Mouse (Mus musculus) B cell, adult 2 months (primary cell): ENCODE measurements around the gene Cks1b.

Source experiments
- DNase-seq, 2 experiments: peaks; one replicate each; pipeline ENCODE4 v3.0.0; 2022

Cks1b gene

DNA sequence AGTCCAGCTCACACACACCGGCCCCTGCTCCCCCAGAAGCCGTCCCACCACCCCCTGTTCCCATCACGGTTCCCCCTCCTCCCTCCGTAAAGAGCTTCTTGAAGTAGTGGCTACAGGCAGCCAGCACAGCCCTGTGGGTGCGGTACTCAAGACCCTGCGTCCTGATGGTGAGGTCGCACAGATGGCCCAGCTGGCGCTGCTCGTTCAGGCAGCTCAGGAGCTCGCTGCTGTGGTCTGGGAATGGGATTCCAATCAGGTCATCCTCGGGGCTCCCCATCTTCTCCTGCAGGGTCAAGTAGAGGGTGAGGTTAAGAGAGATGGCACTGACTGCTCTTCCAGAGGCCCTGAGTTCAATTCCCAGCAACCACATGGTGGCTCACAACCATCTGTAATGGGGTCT, 37.0 kb downstream of the Cks1b start:
- DNase-seq, result no peak

DNA sequence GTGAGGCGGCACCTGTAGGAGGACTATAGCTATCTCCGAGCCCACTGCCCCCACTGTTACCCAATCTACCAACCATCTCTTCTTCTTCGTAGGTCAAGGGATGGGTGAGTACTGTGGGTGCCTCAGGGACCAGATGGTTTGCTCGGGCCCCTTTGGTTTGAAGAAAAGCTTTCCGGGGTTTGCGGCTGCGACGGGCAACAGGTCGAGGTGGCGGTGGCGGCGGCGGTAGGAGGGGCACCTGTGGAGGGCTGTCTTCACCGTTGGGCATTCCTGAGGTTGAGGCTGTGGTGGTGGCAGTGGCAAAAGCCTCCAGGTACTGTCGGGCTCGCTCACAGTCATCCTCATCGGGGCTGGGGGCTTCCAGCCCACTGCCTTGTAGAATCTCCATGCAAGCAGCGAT, 37.5 kb downstream of the Cks1b start:
- DNase-seq, result no peak

DNA sequence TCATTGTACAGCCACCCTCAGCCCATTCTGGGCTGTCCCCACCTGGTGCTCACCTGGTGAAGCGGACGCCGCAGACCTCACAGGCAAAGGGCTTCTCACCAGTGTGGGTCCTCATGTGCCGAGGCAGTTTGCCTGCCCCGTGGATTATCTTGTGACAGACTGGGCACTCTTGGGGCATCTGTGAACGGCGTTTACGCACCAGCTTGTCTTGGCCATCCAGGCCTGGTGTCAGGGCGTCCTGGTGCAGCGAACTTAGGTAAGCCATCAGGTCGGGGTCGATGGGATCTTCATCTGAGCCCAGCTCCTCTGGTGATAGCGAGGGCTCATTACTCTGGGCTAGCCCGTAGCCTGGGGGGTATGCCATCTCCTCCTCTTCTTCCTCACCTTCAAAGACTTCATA, 37.9 kb downstream of the Cks1b start:
- DNase-seq, result no peak

DNA sequence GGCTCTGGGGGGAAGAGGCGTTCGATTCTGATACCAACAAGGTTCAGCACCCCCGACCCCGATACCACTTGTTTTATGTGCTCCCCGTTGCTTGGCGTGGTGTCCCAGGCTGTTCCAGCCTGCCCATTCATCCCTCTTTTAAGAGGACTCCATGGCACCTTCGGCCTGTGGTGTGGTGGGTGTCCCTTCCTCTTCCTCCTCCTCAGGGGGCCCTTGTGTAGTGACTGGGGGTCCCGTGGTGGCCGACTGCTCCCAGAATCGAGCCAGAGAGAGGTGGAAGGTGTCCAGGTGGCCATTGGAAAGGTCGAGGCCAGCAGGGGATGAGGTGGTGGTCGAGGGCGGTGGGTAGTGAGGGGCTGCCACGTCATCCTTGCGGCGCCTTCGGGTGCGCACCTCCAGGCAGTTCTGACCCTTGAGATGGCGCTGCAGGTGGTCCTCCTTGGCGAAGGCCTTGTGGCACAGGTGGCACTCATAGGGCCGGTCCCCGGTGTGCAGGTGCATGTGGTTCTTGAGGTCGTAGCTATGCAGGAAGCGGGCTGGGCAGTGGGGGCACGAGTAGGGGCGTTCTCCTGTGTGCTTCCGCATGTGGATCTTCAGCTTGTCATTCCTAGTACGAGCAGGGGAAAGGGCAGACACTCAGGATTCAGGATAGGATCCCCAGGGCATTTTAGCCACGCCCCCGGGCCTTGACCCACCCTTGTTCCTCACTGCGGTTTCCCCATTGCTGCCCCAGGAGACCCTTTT, 38.6 kb downstream of the Cks1b start:
- peak; percentile 36 to 38 for DNase-seq

DNA sequence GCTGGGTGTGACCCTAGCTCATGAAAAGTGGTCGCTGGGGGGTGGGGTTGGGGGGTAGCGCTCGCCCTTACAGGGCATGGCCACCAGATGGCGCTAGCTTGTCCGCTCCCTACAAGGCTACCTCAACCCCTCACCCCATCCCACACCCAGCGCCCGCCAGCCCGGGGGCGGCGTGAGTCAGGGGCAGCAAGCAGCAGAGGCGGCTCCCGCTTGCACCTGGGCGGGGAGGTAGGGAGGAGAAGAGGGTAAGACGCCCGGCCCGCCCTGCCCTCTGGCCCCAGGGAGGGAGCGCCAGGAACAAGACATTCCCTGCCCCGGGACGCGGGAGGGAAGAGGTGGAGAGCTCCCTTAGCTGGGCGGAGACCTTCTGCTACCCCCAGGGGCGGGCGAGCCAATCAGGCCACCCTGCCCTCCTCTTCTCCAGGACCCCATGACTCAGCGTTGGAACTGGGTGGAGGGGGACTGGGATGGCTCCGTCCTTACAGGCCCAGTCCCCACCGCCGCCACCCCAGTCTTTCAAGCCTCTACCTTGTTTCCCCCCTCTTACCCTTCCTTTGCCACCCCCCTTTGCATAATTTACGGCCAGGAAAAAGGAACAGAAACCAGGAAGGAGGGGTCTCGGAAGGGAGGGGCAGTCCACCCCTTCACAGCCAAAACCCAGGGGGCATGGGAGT, 39.7 kb downstream of the Cks1b start:
- peak; percentile 81 for DNase-seq

DNA sequence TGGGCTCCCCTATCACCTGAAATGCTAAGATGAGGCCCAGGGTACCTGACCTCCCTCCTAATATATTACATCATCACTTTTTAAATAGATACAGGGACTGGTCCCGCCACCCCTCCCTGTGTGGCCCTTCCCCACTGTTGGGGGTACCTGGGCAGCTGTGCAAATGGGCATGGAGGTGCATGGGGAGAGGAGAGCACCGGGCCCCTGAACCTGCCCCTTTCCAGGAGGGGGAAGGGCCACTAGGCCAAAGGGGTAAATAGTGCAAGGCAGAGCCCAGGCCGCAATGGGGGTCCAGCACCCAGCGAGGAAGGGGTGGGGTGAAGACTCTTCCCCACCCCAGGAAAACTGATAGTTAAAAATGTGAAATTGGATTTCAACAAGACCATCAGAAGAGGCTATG, 40.4 kb downstream of the Cks1b start:
- no peak for DNase-seq

DNA sequence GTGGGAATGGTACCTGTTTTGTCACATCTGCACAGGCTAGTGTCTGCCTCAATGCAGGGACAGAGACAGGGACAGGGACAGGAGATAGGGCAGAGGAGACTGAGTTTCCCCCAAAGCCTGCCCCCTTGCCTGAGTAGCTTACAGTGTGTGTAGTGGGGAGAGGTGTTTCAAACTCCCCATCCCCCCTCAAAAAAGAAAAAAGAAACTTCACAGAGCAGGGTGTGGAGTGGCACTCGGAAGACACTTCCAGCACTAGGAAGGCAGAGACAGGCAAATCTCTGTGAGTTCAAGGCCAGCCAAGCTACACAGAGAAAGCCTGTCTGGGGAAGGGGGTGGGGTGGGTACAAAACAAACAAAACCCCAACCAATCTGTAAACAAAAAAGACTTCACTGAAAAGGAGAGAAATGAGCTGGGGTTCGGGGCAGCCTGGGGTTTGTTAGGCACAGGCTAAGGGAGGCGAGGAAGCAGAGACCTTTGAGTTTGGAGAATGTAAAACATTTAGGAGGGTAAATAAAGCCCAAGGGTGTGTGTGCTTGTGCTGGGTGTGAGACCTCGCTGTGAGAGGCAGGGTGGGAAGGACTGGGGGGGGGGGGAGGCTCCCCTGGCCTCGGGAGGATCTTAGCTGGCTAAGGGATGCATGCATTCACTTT, 44.5 kb downstream of the Cks1b start:
- no peak for DNase-seq

DNA sequence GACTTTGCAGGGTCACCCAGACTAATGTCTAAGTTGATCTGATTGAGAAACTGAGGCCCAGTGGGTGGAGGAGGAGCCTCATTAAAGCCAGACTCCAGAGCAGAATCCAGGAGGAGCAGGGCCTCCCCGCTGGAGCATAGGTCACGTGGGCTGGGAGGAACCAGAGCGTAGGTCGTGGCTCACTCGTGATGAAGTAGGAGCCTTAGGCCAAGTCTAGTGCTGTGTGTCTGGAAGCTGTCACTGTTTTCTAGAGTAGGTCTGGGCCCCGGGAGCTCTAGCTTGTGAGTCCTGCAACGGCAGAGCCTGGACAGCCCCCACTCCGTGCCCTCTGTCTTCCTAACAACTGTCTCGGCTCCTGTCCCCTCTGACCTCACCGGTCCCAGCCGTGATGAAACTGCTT, 50.8 kb downstream of the Cks1b start:
- no peak for DNase-seq

DNA sequence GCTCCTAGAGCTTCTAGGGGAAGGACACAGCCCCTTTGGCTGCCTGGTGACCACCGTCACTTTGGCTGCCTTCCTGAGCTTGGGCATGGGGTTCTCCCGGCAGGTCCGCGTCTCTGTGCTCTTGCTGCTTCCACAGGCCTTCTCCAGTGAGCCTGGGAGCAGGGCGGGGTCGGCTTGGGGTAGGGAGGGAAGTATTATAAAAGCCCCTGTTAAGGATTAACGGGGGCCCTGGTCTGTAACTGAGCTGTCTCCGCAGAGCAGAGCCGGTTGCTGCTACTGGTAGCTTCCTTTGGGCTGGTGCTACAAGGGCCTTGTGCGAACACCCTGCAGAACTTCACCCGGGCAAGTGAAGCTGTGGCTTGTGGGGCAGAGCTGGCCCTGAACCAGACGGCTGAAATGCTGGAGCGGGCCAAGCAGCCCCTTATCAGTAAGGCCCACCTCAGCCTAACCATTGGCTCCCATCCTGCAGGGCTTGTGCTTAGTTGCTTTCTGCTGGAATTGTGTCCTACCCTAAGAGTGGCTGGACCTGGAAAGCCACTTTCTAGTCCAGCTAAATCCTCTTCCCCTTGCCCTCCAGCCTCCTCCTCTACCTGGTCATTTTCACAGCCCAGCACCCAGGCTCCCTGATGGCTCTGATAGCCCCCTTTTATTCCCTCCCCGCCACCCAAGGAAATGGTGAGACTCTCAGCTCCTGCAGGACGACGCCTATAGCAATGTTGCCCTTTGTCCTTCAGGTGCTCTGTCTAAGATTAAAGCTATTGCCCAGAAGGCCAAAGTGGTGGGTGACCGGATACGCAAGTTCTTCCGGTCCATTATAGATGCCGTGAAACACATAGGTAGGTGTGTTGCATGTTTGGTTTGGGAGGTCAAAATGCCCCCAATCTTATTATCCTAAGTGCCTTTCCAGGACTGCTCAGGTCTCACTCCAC, 52.4 kb downstream of the Cks1b start:
- DNase-seq, result no peak
